Mouse (Mus musculus) hindbrain, embryonic 10.5 days (tissue): ENCODE measurements around the gene Crlf3. TPM values are rescaled to one million over a fixed set of nuclear protein-coding genes. Genes with fewer than 3 reads are reported as not detected.
A peak's percentile ranks its signal among the peaks of the same experiment; 100 is the strongest.
"Not testable (repeated sequence)": the region's sequence is repeated elsewhere in the genome, so short reads cannot be mapped to it uniquely, and the experiment has no call there.

Source experiments
- DNase-seq: peaks from one replicate; pipeline ENCODE4 v3.0.0-alpha.2; 2017; ENCODE audit warnings: low spot score
- H3K27ac ChIP-seq: fragments of 300-500 bp; sonication (generic); 2 replicates; pipeline ENCODE4 v1.5.1; 2016; ENCODE audit warnings: mild to moderate bottlenecking, moderate library complexity
- H3K27me3 ChIP-seq: fragments of 300-500 bp; sonication (generic); 2 replicates; pipeline ENCODE4 v1.6.1; 2016; ENCODE audit warnings: mild to moderate bottlenecking; ENCODE audit not compliant: poor library complexity, insufficient read depth, severe bottlenecking
- H3K36me3 ChIP-seq: fragments of 300-500 bp; sonication (generic); 2 replicates; pipeline ENCODE4 v1.6.1; 2016; ENCODE audit warnings: mild to moderate bottlenecking, moderate library complexity
- H3K4me1 ChIP-seq: fragments of 300-500 bp; sonication (generic); replicated peaks from 2 replicates; pipeline ENCODE4 v1.6.1; 2016; ENCODE audit warnings: mild to moderate bottlenecking
- H3K4me3 ChIP-seq: fragments of 300-500 bp; sonication (generic); 2 replicates; pipeline ENCODE4 v1.5.1; 2016; ENCODE audit warnings: mild to moderate bottlenecking, moderate library complexity
- H3K9me3 ChIP-seq: fragments of 300-500 bp; sonication (generic); 2 replicates; pipeline ENCODE4 v1.6.1; 2016; ENCODE audit warnings: mild to moderate bottlenecking, moderate library complexity
- WGBS: fragments of 180-500 bp; shearing (Covaris S2); methylation state at CpG from one replicate; pipeline ENCODE4 v1.1.7; 2016; 5-methylcytosine and 5-hydroxymethylcytosine counted together
- polyA plus RNA-seq: library from polyadenylated mRNA; unstranded; fragments of >200 nt; fragmentation: Nextera tagmentation; extraction: Ambion mirVana; gene quantifications from 2 replicates; pipeline ENCODE4 v1.2.1, GENCODE M21; 2016

The Crlf3 gene
- polyA plus RNA-seq, 1 experiment from 2014 or later, result 24.5 TPM

DNA sequence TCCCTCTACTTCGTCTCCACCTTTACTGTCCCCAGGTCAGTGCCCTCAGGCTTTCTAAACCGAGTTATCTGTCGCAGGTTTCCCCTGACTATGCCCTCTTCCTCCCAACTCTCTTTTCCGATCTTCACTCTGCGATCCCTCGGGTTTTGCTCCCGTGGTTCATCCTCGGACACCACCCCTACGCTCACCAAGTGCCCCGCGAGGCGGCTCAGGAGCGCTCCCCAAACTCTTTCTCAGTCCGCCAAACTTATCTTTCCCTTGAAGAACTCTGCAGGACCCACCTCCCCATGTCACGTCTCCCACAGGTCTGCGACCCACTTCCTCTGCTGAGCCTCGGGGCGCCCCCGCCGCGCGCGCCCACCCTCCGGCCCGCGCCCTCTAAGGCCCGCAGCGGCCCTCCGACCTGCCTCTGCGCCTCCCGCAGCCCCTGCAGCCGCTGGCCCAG is 388 bp downstream of the Crlf3 start:
- no peak for DNase-seq
- peak overlapping the region; percentile 97 for H3K27ac ChIP-seq
- under 1% methylated on average over 32 of the region's 32 CpGs for WGBS

GRCm38 (mm10) chr11:80079751-80080150 is 1.0 kb downstream of the Crlf3 start:
- no peaks in the 10 kb centered on the region for H3K27me3 ChIP-seq
- 0 out of 2 replicates have a peak overlapping the region, but pooled peaks have one; percentile 97 for H3K27ac ChIP-seq
- peaks cover 22% of the 10 kb centered on the region for H3K4me1 ChIP-seq
- no peak for DNase-seq
- no peaks in the 10 kb centered on the region for H3K36me3 ChIP-seq
- 72% methylated on average over 6 of the region's 6 CpGs for WGBS
- H3K4me3 ChIP-seq, result peak overlapping the region; percentile 93
- no peaks in the 10 kb centered on the region for H3K9me3 ChIP-seq

More for the DNA sequence above, 388 bp downstream of the Crlf3 start:
- Histone ChIP-seq H3K4me1 (peaks cover 22% of the 10 kb centered on the region), H3K9me3 (no peaks in the 10 kb centered on the region), H3K27me3 (no peaks in the 10 kb centered on the region), H3K36me3 (no peaks in the 10 kb centered on the region), H3K4me3 (peak overlapping the region; percentile 93)

- DNase-seq, result no peak
- H3K27ac ChIP-seq, result no peak overlapping the region
- no peak overlapping the region for H3K4me3 ChIP-seq
- WGBS, result 81% methylated on average over 1 of the region's 1 CpGs
- peaks cover 22% of the 10 kb centered on the region for H3K4me1 ChIP-seq
- 0 out of 2 replicates have a peak, but pooled peaks cover 2% of the 10 kb centered on the region for H3K36me3 ChIP-seq
- H3K27me3 ChIP-seq, result no peaks in the 10 kb centered on the region
- no peaks in the 10 kb centered on the region for H3K9me3 ChIP-seq
Observed at GRCm38 (mm10) chr11:80078831-80079230, 2.0 kb downstream of the Crlf3 start.

GRCm38 (mm10) chr11:80077784-80078545 is 2.8 kb downstream of the Crlf3 start:
- Histone ChIP-seq H3K27me3 (no peaks in the 10 kb centered on the region), H3K36me3 (0 out of 2 replicates have a peak, but pooled peaks cover 2% of the 10 kb centered on the region), H3K27ac (no peak overlapping the region), H3K4me3 (no peak overlapping the region), H3K9me3 (no peaks in the 10 kb centered on the region), H3K4me1 (peaks cover 22% of the 10 kb centered on the region)
- no peak for DNase-seq
- WGBS, result 81% methylated on average over 14 of the region's 14 CpGs

DNA sequence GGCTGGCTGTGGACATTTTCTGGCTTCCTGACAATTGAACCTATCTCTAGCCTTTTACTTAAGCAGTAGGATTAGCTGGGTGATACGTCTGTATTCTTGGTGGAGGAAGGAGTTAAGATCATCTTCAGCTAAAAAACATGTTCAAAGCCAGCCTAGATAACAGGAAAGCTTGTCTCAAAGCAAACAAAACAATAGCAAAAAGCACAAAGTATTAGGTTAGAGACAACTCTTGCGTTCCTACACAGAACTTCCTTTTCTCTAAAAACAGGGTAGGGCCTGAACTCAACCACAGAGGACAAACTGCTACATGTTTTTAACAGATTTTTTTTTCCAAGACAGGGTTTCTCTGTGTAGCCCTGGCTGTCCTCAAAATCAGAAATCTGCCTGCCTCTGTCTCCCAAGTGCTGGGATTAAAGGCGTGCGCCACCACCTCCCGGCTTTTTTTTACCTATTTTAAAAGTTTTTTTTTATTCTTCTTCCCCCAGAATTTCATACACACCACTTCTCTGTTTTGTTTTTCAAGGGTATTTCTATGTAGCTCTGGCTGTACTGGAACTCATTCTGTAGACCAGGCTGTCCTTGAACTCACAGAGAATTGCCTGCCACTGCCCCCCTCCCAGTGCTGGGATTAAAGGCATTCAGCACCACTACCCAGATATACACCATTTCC is 5.0 kb downstream of the Crlf3 start:
- Histone ChIP-seq H3K27ac (no peak overlapping the region), H3K27me3 (no peaks in the 10 kb centered on the region), H3K4me3 (no peak overlapping the region), H3K9me3 (no peaks in the 10 kb centered on the region), H3K36me3 (0 out of 2 replicates have a peak, but pooled peaks cover 2% of the 10 kb centered on the region), H3K4me1 (peaks cover 14% of the 10 kb centered on the region)
- DNase-seq, result no peak
- 92% methylated on average over 5 of the region's 5 CpGs for WGBS

GRCm38 (mm10) chr11:80072365-80072764 is 8.4 kb downstream of the Crlf3 start:
- Histone ChIP-seq H3K27ac (no peak overlapping the region), H3K4me3 (no peak overlapping the region), H3K36me3 (0 out of 2 replicates have a peak, but pooled peaks cover 2% of the 10 kb centered on the region), H3K9me3 (no peaks in the 10 kb centered on the region), H3K4me1 (no peaks in the 10 kb centered on the region), H3K27me3 (no peaks in the 10 kb centered on the region)
- 94% methylated on average over 3 of the region's 3 CpGs for WGBS
- no peak for DNase-seq

DNA sequence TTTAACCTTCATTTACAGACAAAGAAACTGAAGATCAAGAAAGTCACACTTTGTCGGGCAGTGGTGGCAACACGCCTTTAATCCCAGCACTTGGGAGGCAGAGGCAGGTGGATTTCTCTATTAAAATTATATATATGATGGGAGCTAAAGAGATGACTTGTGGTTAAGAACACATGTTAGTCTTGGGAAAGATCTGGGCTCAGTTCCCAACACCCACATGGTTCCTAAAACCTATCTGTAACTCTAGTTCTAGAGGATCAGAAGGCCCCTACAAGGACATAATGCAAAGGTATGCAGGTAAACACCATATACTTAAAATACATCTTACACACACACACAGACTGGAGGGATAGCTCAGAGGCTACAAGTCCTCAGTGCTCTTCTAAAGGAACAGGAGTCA is 9.8 kb downstream of the Crlf3 start:
- H3K27ac ChIP-seq, result no peak overlapping the region
- no peaks in the 10 kb centered on the region for H3K4me1 ChIP-seq
- no peaks in the 10 kb centered on the region for H3K27me3 ChIP-seq
- WGBS, result 93% methylated on average over 2 of the region's 2 CpGs
- H3K36me3 ChIP-seq, result 0 out of 2 replicates have a peak, but pooled peaks cover 2% of the 10 kb centered on the region
- no peak for DNase-seq
- H3K9me3 ChIP-seq, result no peaks in the 10 kb centered on the region
- no peak overlapping the region for H3K4me3 ChIP-seq

DNA sequence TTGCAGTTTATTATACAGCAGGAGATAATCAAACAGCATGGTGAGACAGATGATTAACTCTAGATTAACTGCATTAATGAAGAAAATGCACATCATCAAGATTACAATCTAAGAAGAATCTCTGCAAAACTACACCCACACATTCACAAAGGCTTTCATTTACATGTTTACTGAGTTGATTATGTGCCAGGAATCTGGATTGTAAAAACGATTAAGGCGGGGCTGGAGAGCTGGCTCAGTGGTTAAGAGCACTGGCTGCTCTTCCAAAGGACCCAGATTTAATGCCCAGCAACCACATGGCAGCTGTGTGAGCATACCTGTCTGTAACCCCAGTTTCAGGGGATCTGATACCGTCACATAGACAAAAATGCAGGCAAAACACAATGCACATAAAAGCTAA is 11.0 kb downstream of the Crlf3 start:
- DNase-seq, result no peak
- Histone ChIP-seq H3K36me3 (0 out of 2 replicates have a peak, but pooled peaks cover 2% of the 10 kb centered on the region), H3K27ac (no peak overlapping the region), H3K4me3 (no peak overlapping the region), H3K4me1 (no peaks in the 10 kb centered on the region), H3K9me3 (no peaks in the 10 kb centered on the region), H3K27me3 (no peaks in the 10 kb centered on the region)
- 94% methylated on average over 3 of the region's 3 CpGs for WGBS

GRCm38 (mm10) chr11:80067558-80067957 is 13.2 kb downstream of the Crlf3 start:
- H3K9me3 ChIP-seq, result no peaks in the 10 kb centered on the region
- no peaks in the 10 kb centered on the region for H3K4me1 ChIP-seq
- peaks cover 13% of the 10 kb centered on the region for H3K36me3 ChIP-seq
- DNase-seq, result no peak
- WGBS, result 95% methylated on average over 5 of the region's 5 CpGs
- no peak overlapping the region for H3K4me3 ChIP-seq
- no peaks in the 10 kb centered on the region for H3K27me3 ChIP-seq
- H3K27ac ChIP-seq, result no peak overlapping the region

- not testable (repeated sequence) for H3K4me3 ChIP-seq, H3K9me3 ChIP-seq, H3K4me1 ChIP-seq, H3K27me3 ChIP-seq, DNase-seq, H3K27ac ChIP-seq
- peaks cover 25% of the 10 kb centered on the region for H3K36me3 ChIP-seq
- WGBS, result 83% methylated on average over 4 of the region's 4 CpGs
Observed at GRCm38 (mm10) chr11:80066373-80066772, 14.4 kb downstream of the Crlf3 start.

DNA sequence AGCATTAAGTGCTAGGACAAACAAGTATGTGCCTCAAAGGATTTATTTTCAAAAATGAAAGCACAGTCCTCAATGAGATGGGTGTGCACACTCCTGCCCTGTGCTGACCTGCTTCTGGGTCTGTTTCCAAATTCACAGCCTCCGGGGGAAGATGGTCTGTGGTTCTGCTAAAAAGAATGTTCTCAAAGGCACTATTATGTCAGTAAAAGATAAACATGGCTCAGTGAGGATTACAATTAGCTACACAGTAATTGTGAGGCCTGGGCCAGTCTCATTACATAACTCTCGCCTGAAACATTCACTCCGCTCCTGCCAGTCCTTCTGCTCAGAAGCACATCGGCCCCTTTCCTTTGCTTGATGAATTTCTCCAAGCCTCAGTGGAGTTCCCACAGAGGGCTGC is 18.6 kb downstream of the Crlf3 start:
- DNase-seq, result no peak
- no peak overlapping the region for H3K27ac ChIP-seq
- no peaks in the 10 kb centered on the region for H3K27me3 ChIP-seq
- H3K9me3 ChIP-seq, result no peaks in the 10 kb centered on the region
- H3K4me1 ChIP-seq, result no peaks in the 10 kb centered on the region
- H3K36me3 ChIP-seq, result peaks cover 62% of the 10 kb centered on the region
- WGBS, result 86% methylated on average over 4 of the region's 4 CpGs
- H3K4me3 ChIP-seq, result no peak overlapping the region

GRCm38 (mm10) chr11:80056141-80056540 is 24.6 kb downstream of the Crlf3 start:
- no peak overlapping the region for H3K27ac ChIP-seq
- H3K4me1 ChIP-seq, result no peaks in the 10 kb centered on the region
- no peak overlapping the region for H3K4me3 ChIP-seq
- DNase-seq, result no peak
- peaks cover 86% of the 10 kb centered on the region for H3K36me3 ChIP-seq
- no peaks in the 10 kb centered on the region for H3K27me3 ChIP-seq
- 96% methylated on average over 9 of the region's 9 CpGs for WGBS
- H3K9me3 ChIP-seq, result no peaks in the 10 kb centered on the region

GRCm38 (mm10) chr11:80054659-80055058 is 26.1 kb downstream of the Crlf3 start:
- DNase-seq, result no peak
- Histone ChIP-seq H3K27me3 (no peaks in the 10 kb centered on the region), H3K4me3 (no peak overlapping the region), H3K36me3 (peaks cover 78% of the 10 kb centered on the region), H3K27ac (no peak overlapping the region), H3K9me3 (no peaks in the 10 kb centered on the region), H3K4me1 (no peaks in the 10 kb centered on the region)
- WGBS, result 88% methylated on average over 4 of the region's 4 CpGs
